ENCODE assay signal across 10 mouse cellular contexts in genomic region chr13:32912770-32913380, GRCm38 (mm10). TPM values are rescaled to one million over a fixed set of nuclear protein-coding genes. Genes with fewer than 3 reads are reported as not detected.
DNase-seq lines count a peak whose midpoint lies in the region; ATAC-seq and TF ChIP-seq lines count a peak whose summit lies in the region.
"Had no signal": no experiment of that assay in that cellular context is flagged by ENCODE, and none has a peak within 500 bp of the region (broad histone marks: within the 10 kb centered on the region; RNA-seq: fewer than 3 reads in every experiment).

No protein-coding gene starts in this region.

- H3K4me1 ChIP-seq in bone marrow macrophage, adult 2 months (ENCODE audit: control insufficient read depth, insufficient read depth, low read length) = peaks cover 18% of the 10 kb centered on the region
- H3K4me1 ChIP-seq in heart, embryonic 13.5 days = peaks cover 25% of the 10 kb centered on the region
- H3K4me1 ChIP-seq in lung, embryonic 14.5 days (ENCODE audit: insufficient read depth) = peaks cover 4% of the 10 kb centered on the region; the same call in 1 of the 2 replicates
- H3K4me1 ChIP-seq in forebrain, embryonic 15.5 days = no peaks in the 10 kb centered on the region
- H3K4me1 ChIP-seq: liver, embryonic 15.5 days had no signal

- no peak overlapping the region for H3K4me3 ChIP-seq in bone marrow macrophage, adult 2 months (ENCODE audit: insufficient read depth, low read length)
- H3K4me3 ChIP-seq in heart, embryonic 13.5 days = no peak overlapping the region
- no peak overlapping the region for H3K4me3 ChIP-seq in lung, embryonic 14.5 days (ENCODE audit: low read depth, low read length)
- H3K4me3 ChIP-seq in forebrain, embryonic 15.5 days = no peak overlapping the region
- H3K4me3 ChIP-seq: liver, embryonic 15.5 days had no signal

- H3K9me3 ChIP-seq in heart, embryonic 13.5 days = 0 out of 2 replicates have a peak, but pooled peaks cover 1% of the 10 kb centered on the region
- no peaks in the 10 kb centered on the region for H3K9me3 ChIP-seq in lung, embryonic 14.5 days (ENCODE audit: low read depth, low read length)
- no peaks in the 10 kb centered on the region for H3K9me3 ChIP-seq in forebrain, embryonic 15.5 days
- H3K9me3 ChIP-seq: liver, embryonic 15.5 days had no signal

- no peak overlapping the region for H3K9ac ChIP-seq in heart, embryonic 13.5 days
- no peak overlapping the region for H3K9ac ChIP-seq in lung, embryonic 14.5 days
- no peak overlapping the region for H3K9ac ChIP-seq in forebrain, embryonic 15.5 days (replicated peaks)
- H3K9ac ChIP-seq: liver, embryonic 15.5 days had no signal

- ATAC-seq in heart, embryonic 13.5 days (ENCODE audit: extremely low read depth, insufficient number of reproducible peaks, low FRiP score, low TSS enrichment) = peak; percentile 37; the same call in 1 of the 2 replicates
- ATAC-seq in lung, embryonic 14.5 days (ENCODE audit: insufficient read depth) = peak; percentile 88
- ATAC-seq in inflammation-experienced regulatory T-cells, adult 6 months = no peak
- no peak for ATAC-seq in forebrain, embryonic 15.5 days (replicated peaks)

- DNase-seq in Muller cell, postnatal 12 days (ENCODE audit: inconsistent ontology term) = peak; percentile 91
- peak; percentile 68 for DNase-seq in lung, embryonic 14.5 days
- no peak for DNase-seq in retina, embryonic 14.5 days (ENCODE audit: low spot score)
- DNase-seq: cerebellum, adult 18-20 months; thymus, adult 2 months had no signal

- no peaks in the 10 kb centered on the region for H3K36me3 ChIP-seq in heart, embryonic 13.5 days
- no peaks in the 10 kb centered on the region for H3K36me3 ChIP-seq in lung, embryonic 14.5 days (ENCODE audit: insufficient read depth)
- H3K36me3 ChIP-seq in forebrain, embryonic 15.5 days = no peaks in the 10 kb centered on the region
- H3K36me3 ChIP-seq: liver, embryonic 15.5 days had no signal

- no peak overlapping the region for H3K4me2 ChIP-seq in heart, embryonic 13.5 days
- H3K4me2 ChIP-seq in lung, embryonic 14.5 days = no peak overlapping the region
- no peak overlapping the region for H3K4me2 ChIP-seq in forebrain, embryonic 15.5 days (replicated peaks)
- H3K4me2 ChIP-seq: liver, embryonic 15.5 days had no signal

- peak overlapping the region; percentile 87 for H3K27ac ChIP-seq in bone marrow macrophage, adult 2 months (ENCODE audit: insufficient read depth, low read depth, low read length)
- H3K27ac ChIP-seq in heart, embryonic 13.5 days (replicated peaks) = peak overlapping the region; percentile 92
- H3K27ac ChIP-seq in lung, embryonic 14.5 days (ENCODE audit: low read depth) = peak overlapping the region; percentile 84
- no peak overlapping the region for H3K27ac ChIP-seq in forebrain, embryonic 15.5 days (replicated peaks)
- H3K27ac ChIP-seq: liver, embryonic 15.5 days had no signal

- TF ChIP-seq CTCF in bone marrow macrophage, adult 2 months (IDR thresholded peaks at IDR 0.05; ENCODE audit: low read depth, low read length) = no peak
- TF ChIP-seq CTCF in lung, embryonic 14.5 days (IDR thresholded peaks at IDR 0.05; ENCODE audit: low read depth) = no peak

- H3K27me3 ChIP-seq in heart, embryonic 13.5 days (replicated peaks) = no peaks in the 10 kb centered on the region
- H3K27me3 ChIP-seq in lung, embryonic 14.5 days (ENCODE audit: insufficient read depth, low read length) = no peaks in the 10 kb centered on the region
- H3K27me3 ChIP-seq in forebrain, embryonic 15.5 days = no peaks in the 10 kb centered on the region
- H3K27me3 ChIP-seq: liver, embryonic 15.5 days had no signal

- TF ChIP-seq POLR2A in bone marrow macrophage, adult 2 months (IDR thresholded peaks at IDR 0.05; ENCODE audit: borderline replicate concordance, low read depth, low read length) = no peak

RNA-seq across cellular contexts. Expression of gene Serpinb1c, which starts 14.9 kb away (rescaled TPM):
- 1.4 and 1.7 TPM in 2 replicates for polyA plus RNA-seq in bone marrow macrophage, adult 2 months (2012; ENCODE audit: insufficient read depth, insufficient read length, missing spikeins)
- 0.20 and 0.22 TPM in 2 replicates for polyA plus RNA-seq in heart, embryonic 13.5 days (2015; fragmentation: Nextera tagmentation; extraction: Ambion mirVana)
- not detected in 2 replicates for polyA plus RNA-seq in lung, embryonic 14.5 days (2014; fragmentation: Nextera tagmentation; extraction: Ambion mirVana)
- polyA plus RNA-seq in inflammation-experienced regulatory T-cells, adult 6 months (2017; shearing (Covaris generic)) = not detected
- polyA plus RNA-seq in forebrain, embryonic 15.5 days (2015; fragmentation: Nextera tagmentation; extraction: Ambion mirVana) = not detected in 2 replicates
- polyA plus RNA-seq: liver, embryonic 15.5 days; thymus, adult 2 months had no signal

RNA-seq across cellular contexts. Expression of gene Serpinb6b, which starts 52.1 kb away (rescaled TPM):
- polyA plus RNA-seq in bone marrow macrophage, adult 2 months (2012; ENCODE audit: insufficient read depth, insufficient read length, missing spikeins) = 12.3 and 12.7 TPM in 2 replicates
- 18.0 and 22.7 TPM in 2 replicates for polyA plus RNA-seq in heart, embryonic 13.5 days (2015; fragmentation: Nextera tagmentation; extraction: Ambion mirVana)
- polyA plus RNA-seq in lung, embryonic 14.5 days (2014; fragmentation: Nextera tagmentation; extraction: Ambion mirVana) = 23.7 and 24.0 TPM in 2 replicates
- 100 to 1,000 TPM in 1 of 3 experiments, 10 to 100 TPM in 2; 33.0 to 109 (median 34.2) TPM for polyA plus RNA-seq in inflammation-experienced regulatory T-cells, adult 6 months (2017; shearing (Covaris generic))
- polyA plus RNA-seq in forebrain, embryonic 15.5 days (2015; fragmentation: Nextera tagmentation; extraction: Ambion mirVana) = 1.1 and 1.6 TPM in 2 replicates

Comparison
In these comparisons a context has a peak if more than half of its experiments do, and no peak if none do; other contexts are left out.
1. ATAC-seq: peak in heart, embryonic 13.5 days (single experiment) and lung, embryonic 14.5 days (single experiment); none in inflammation-experienced regulatory T-cells, adult 6 months (single experiment) and forebrain, embryonic 15.5 days (single experiment).